Mouse (Mus musculus) lung, embryonic 14.5 days (tissue): ENCODE data around the gene Olfr2. TPM values are rescaled to one million over a fixed set of nuclear protein-coding genes. Genes with fewer than 3 reads are reported as not detected.

ENCODE experiments used
- ATAC-seq: fragments of 200-750 bp; cut with Nextera tagmentation; 2 replicates; pipeline ENCODE4 v1.8.0; 2017; ENCODE audit warnings: mild to moderate bottlenecking, moderate TSS enrichment, moderate library complexity; ENCODE audit not compliant: insufficient read depth
- DNase-seq: peaks from one replicate; pipeline ENCODE4 v3.0.0-alpha.2; 2015
- H3K27ac ChIP-seq: fragments of 300-500 bp; sonication (generic); 2 replicates; pipeline ENCODE4 v1.5.1; 2014; ENCODE audit warnings: low read depth, mild to moderate bottlenecking, moderate library complexity
- H3K27me3 ChIP-seq: fragments of 300-500 bp; sonication (generic); 2 replicates; pipeline ENCODE4 v1.6.1; 2014; ENCODE audit warnings: low read length, control low read depth; ENCODE audit not compliant: insufficient read depth
- H3K36me3 ChIP-seq: fragments of 300-500 bp; sonication (generic); 2 replicates; pipeline ENCODE4 v1.6.1; 2014; ENCODE audit warnings: control low read depth; ENCODE audit not compliant: insufficient read depth
- H3K4me1 ChIP-seq: fragments of 300-500 bp; sonication (generic); 2 replicates; pipeline ENCODE4 v1.6.1; 2014; ENCODE audit warnings: antibody characterized with exemption, control low read depth; ENCODE audit not compliant: insufficient read depth
- H3K4me2 ChIP-seq: fragments of 300-500 bp; sonication (generic); 2 replicates; pipeline ENCODE4 v1.6.1; 2014; ENCODE audit warnings: mild to moderate bottlenecking
- H3K4me3 ChIP-seq: fragments of 300-500 bp; sonication (generic); 2 replicates; pipeline ENCODE4 v1.5.1; 2014; ENCODE audit warnings: low read depth, low read length
- H3K9ac ChIP-seq: fragments of 300-500 bp; sonication (generic); 2 replicates; pipeline ENCODE4 v1.6.1; 2014
- H3K9me3 ChIP-seq: fragments of 300-500 bp; sonication (generic); 2 replicates; pipeline ENCODE4 v1.6.1; 2016; ENCODE audit warnings: low read depth, low read length, control low read depth
- CTCF ChIP-seq: IDR thresholded peaks from 2 replicates; pipeline ENCODE4 v1.5.1; 2016; ENCODE audit warnings: antibody characterized with exemption, low read depth
- WGBS: fragments of 180-500 bp; shearing (Covaris S2); extraction: QIAGEN DNeasy Blood & Tissue Kit; methylation state at CpG from one replicate; pipeline ENCODE4 v1.1.7; 2014; 5-methylcytosine and 5-hydroxymethylcytosine counted together
- polyA plus RNA-seq: library from polyadenylated mRNA; unstranded; fragments of >200 nt; fragmentation: Nextera tagmentation; extraction: Ambion mirVana; gene quantifications from 2 replicates; pipeline ENCODE4 v1.2.1, GENCODE M21; 2014

Olfr2 gene
- polyA plus RNA-seq = not detected in 2 replicates

DNA sequence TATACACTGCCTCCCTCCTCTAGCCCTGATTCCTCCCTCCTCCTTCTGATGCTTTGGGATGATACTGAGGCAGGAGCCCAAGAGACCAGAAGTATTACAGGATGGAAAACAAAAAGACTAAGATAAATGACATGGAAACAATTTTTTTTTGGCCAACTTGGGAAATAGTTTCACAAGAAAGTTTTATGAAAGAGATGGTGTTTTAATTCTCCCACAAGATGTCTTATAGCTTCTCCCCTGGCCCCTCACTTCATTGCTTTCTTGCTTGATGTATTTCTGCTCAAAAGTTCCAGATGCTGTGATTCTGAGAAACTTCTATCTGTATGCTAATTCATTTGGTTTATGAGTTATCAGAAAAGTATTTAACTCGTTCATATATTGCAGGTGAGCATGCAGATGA is at the start of gene Olfr2:
Olfr2 (minus strand) TSS at position 101 of the 400 bp plus-strand sequence.
- H3K4me1 ChIP-seq = no peaks in the 10 kb centered on the region
- H3K27ac ChIP-seq = no peak within 1 kb of the TSS
- ATAC-seq = no peak
- TF ChIP-seq CTCF = no peak
- DNase-seq = no peak
- 27% methylated on average over 1 of the region's 1 CpGs for WGBS
- H3K36me3 ChIP-seq = no peaks in the 10 kb centered on the region
- H3K4me3 ChIP-seq = no peak within 1 kb of the TSS
- H3K27me3 ChIP-seq = no peaks in the 10 kb centered on the region
- H3K9me3 ChIP-seq = no peaks in the 10 kb centered on the region
- H3K4me2 ChIP-seq = no peak within 1 kb of the TSS
- no peak within 1 kb of the TSS for H3K9ac ChIP-seq

- WGBS = 26% methylated on average over 3 of the region's 3 CpGs
- no peak for TF ChIP-seq CTCF
- no peak for ATAC-seq
These were observed 41.7 kb upstream of the Olfr2 start for GRCm38 (mm10) chr7:107047578-107047977.

DNA sequence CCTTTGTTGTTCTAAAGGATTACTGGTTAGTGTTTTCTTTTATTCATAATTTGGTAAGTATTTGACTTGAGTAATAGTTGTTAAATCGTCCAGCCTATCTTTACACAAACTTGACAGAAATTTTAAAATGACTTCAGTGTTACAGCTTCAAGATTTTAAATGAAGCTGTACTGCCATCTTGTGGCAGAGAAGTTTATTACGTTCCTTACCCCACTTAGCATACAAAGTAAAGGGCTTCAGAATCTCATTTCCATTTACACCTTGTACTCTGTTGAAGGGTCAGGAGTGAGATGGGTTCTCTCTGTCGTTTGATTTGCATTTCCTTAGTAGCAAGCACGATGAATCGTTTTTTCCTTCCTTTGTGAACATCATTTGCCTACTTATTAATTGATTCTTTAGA is 40.0 kb upstream of the Olfr2 start:
- DNase-seq (peak; percentile 85), ATAC-seq (no peak)
- H3K27me3 ChIP-seq = no peaks in the 10 kb centered on the region
- H3K9ac ChIP-seq = no peak overlapping the region
- WGBS = 1% methylated on average over 5 of the region's 5 CpGs
- H3K36me3 ChIP-seq = no peaks in the 10 kb centered on the region
- H3K4me2 ChIP-seq = no peak overlapping the region
- peak; percentile 59 for TF ChIP-seq CTCF
- H3K27ac ChIP-seq = no peak overlapping the region
- no peak overlapping the region for H3K4me3 ChIP-seq
- H3K4me1 ChIP-seq = no peaks in the 10 kb centered on the region
- H3K9me3 ChIP-seq = no peaks in the 10 kb centered on the region

More at GRCm38 (mm10) chr7:107047578-107047977, 41.7 kb upstream of the Olfr2 start:
- DNase-seq = peak; percentile 3
- no peak overlapping the region for H3K27ac ChIP-seq
- H3K4me3 ChIP-seq = no peak overlapping the region
- no peak overlapping the region for H3K9ac ChIP-seq
- no peaks in the 10 kb centered on the region for H3K27me3 ChIP-seq
- H3K9me3 ChIP-seq = no peaks in the 10 kb centered on the region
- H3K4me1 ChIP-seq = no peaks in the 10 kb centered on the region
- no peak overlapping the region for H3K4me2 ChIP-seq
- no peaks in the 10 kb centered on the region for H3K36me3 ChIP-seq

DNA sequence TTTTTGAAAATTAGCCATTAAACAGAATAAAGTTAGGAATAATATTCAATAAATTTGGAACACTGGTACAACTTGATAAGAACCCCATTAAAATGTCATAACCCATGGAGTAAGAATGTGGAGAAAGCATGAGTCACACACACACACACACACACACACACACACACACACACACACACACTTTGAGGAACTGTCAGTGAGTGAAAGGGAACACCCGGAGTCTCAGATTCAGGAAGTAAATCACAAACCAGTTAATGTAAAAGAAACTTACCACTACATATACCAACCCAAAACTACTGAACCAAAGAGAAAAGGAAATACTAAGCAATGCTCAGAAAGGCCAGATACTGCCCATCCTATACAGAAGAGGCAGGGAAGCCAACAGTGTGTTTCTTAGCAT is 38.5 kb upstream of the Olfr2 start:
- no peak for ATAC-seq
- 65% methylated on average over 1 of the region's 1 CpGs for WGBS

DNA sequence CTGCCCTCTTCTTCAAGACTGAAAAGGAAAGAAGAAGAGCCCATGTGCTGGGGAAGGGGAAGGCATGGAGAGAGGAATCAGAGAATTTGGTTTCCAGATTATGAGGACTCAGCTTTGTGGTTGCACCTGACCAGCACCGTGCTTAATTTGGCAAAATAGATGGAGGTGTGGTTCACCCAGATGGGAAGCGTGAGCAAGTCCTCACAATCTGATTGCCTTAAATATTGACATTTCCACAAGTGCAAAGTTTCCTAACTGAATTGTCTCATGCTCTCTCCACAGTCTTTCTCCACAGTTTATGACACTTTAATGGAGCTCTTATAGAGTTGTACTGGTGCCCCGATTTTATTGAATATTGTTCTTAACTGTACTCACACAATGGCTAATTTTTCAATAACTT is 37.3 kb upstream of the Olfr2 start:
- 80% methylated on average over 3 of the region's 3 CpGs for WGBS
- Histone ChIP-seq H3K36me3 (no peaks in the 10 kb centered on the region), H3K4me1 (no peaks in the 10 kb centered on the region), H3K27ac (no peak overlapping the region), H3K4me3 (no peak overlapping the region), H3K4me2 (no peak overlapping the region), H3K27me3 (no peaks in the 10 kb centered on the region), H3K9ac (no peak overlapping the region), H3K9me3 (no peaks in the 10 kb centered on the region)
- DNase-seq (no peak), ATAC-seq (no peak)
- no peak for TF ChIP-seq CTCF

More for the DNA sequence above, 38.5 kb upstream of the Olfr2 start:
- Histone ChIP-seq H3K27ac (no peak overlapping the region), H3K9me3 (no peaks in the 10 kb centered on the region), H3K4me1 (no peaks in the 10 kb centered on the region), H3K9ac (no peak overlapping the region), H3K4me3 (no peak overlapping the region), H3K36me3 (no peaks in the 10 kb centered on the region), H3K27me3 (no peaks in the 10 kb centered on the region), H3K4me2 (no peak overlapping the region)
- no peak for TF ChIP-seq CTCF
- DNase-seq = no peak

- Histone ChIP-seq H3K4me3 (no peak overlapping the region), H3K27ac (no peak overlapping the region), H3K9ac (no peak overlapping the region), H3K4me1 (no peaks in the 10 kb centered on the region), H3K4me2 (no peak overlapping the region), H3K9me3 (no peaks in the 10 kb centered on the region), H3K36me3 (no peaks in the 10 kb centered on the region), H3K27me3 (no peaks in the 10 kb centered on the region)
- 53% methylated on average over 2 of the region's 2 CpGs for WGBS
- DNase-seq (no peak), ATAC-seq (no peak)
- no peak for TF ChIP-seq CTCF
These were observed 34.2 kb upstream of the Olfr2 start for GRCm38 (mm10) chr7:107039934-107040563.

- no peaks in the 10 kb centered on the region for H3K27me3 ChIP-seq
- H3K9ac ChIP-seq = no peak within 1 kb of the TSS
- no peak for TF ChIP-seq CTCF
- H3K4me3 ChIP-seq = no peak within 1 kb of the TSS
- ATAC-seq (no peak), DNase-seq (no peak)
- H3K27ac ChIP-seq = no peak within 1 kb of the TSS
- H3K4me2 ChIP-seq = no peak within 1 kb of the TSS
- no peaks in the 10 kb centered on the region for H3K36me3 ChIP-seq
- no peaks in the 10 kb centered on the region for H3K4me1 ChIP-seq
- H3K9me3 ChIP-seq = no peaks in the 10 kb centered on the region
- WGBS = 91% methylated on average over 1 of the region's 1 CpGs
These were observed 25.0 kb upstream of the Olfr2 start, which contains the start of gene Olfr713 for GRCm38 (mm10) chr7:107030874-107031273. Gene Olfr713 (plus strand): TSS chr7:107031174.
